Mouse (Mus musculus) forelimb bud, embryonic 11.5 days (tissue): ENCODE results near the gene Arfgap3.
"Not testable (repeated sequence)": the region's sequence is repeated elsewhere in the genome, so short reads cannot be mapped to it uniquely, and the experiment has no call there.

Experiments used
- DNase-seq: peaks from one replicate; pipeline ENCODE4 v3.0.0-alpha.2; 2012; ENCODE audit warnings: low read depth, low spot score

Gene Arfgap3

GRCm38 (mm10) chr15:83294954-83295353 lies 55.1 kb downstream of the Arfgap3 start:
- DNase-seq = no peak

- DNase-seq = no peak
These were observed 56.1 kb downstream of the Arfgap3 start for GRCm38 (mm10) chr15:83293706-83294645.

- DNase-seq = no peak
These were observed 56.9 kb downstream of the Arfgap3 start for GRCm38 (mm10) chr15:83293144-83293543.

GRCm38 (mm10) chr15:83292261-83293056 lies 57.6 kb downstream of the Arfgap3 start:
- DNase-seq = no peak

- no peak for DNase-seq
These were observed 59.1 kb downstream of the Arfgap3 start for GRCm38 (mm10) chr15:83290899-83291298.

GRCm38 (mm10) chr15:83284828-83285227 lies 65.2 kb downstream of the Arfgap3 start:
- no peak for DNase-seq

GRCm38 (mm10) chr15:83282397-83282796 lies 67.7 kb downstream of the Arfgap3 start:
- DNase-seq = no peak

GRCm38 (mm10) chr15:83281303-83281702 lies 68.7 kb downstream of the Arfgap3 start:
- no peak for DNase-seq

- no peak for DNase-seq
These were observed 71.5 kb downstream of the Arfgap3 start for GRCm38 (mm10) chr15:83278579-83278978.

- no peak for DNase-seq
These were observed 72.6 kb downstream of the Arfgap3 start for GRCm38 (mm10) chr15:83277451-83277850.

GRCm38 (mm10) chr15:83274237-83274636 lies 75.8 kb downstream of the Arfgap3 start:
- not testable (repeated sequence) for DNase-seq

GRCm38 (mm10) chr15:83273017-83273416 lies 77.0 kb downstream of the Arfgap3 start:
- DNase-seq = no peak

GRCm38 (mm10) chr15:83271221-83271620 lies 78.8 kb downstream of the Arfgap3 start:
- DNase-seq = not testable (repeated sequence)

GRCm38 (mm10) chr15:83269985-83270384 lies 80.1 kb downstream of the Arfgap3 start:
- not testable (repeated sequence) for DNase-seq

GRCm38 (mm10) chr15:83268428-83268827 lies 81.6 kb downstream of the Arfgap3 start:
- not testable (repeated sequence) for DNase-seq

GRCm38 (mm10) chr15:83265269-83265668 lies 84.8 kb downstream of the Arfgap3 start:
- DNase-seq = no peak

GRCm38 (mm10) chr15:83263405-83263804 lies 86.6 kb downstream of the Arfgap3 start:
- DNase-seq = no peak

GRCm38 (mm10) chr15:83257906-83258305 lies 92.1 kb downstream of the Arfgap3 start:
- DNase-seq = no peak

- no peak for DNase-seq
These were observed 93.6 kb downstream of the Arfgap3 start for GRCm38 (mm10) chr15:83256491-83256890.

GRCm38 (mm10) chr15:83255944-83256343 lies 94.1 kb downstream of the Arfgap3 start:
- DNase-seq = no peak

GRCm38 (mm10) chr15:83255191-83255782 lies 94.8 kb downstream of the Arfgap3 start:
- no peak for DNase-seq
